Comparison of ENCODE assay signal across 8 mouse cellular contexts in the genomic region with DNA sequence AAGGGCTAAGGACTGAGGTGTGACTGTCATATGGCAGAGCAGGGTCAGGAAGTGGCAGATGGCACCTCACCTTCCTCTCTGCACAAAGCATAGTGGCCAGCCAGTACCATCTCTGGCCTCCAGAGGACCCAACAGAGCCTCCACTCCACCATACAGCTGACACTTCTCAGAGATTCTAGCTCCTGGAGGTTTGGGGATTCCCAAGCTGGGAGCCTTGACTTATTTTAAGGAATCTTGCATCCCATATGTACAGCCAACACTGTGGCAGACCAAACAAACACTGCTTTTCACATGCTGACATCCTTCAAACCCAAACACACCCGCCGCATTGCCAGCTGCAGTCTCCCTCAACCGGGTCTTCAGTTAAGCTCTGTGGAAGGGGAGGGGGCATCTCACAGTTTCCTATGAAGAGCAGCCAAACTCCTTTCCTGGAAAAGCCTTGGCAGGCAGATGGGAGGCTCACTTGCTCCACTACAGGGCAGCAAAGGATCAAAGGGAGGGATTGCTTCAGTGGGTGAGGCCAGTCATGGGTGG.
A peak's percentile ranks its signal among the peaks of the same experiment; 100 is the strongest.
DNase-seq lines count a peak whose midpoint lies in the region; ATAC-seq lines count a peak whose summit lies in the region.

No protein-coding gene starts in this region.

- H3K4me3 ChIP-seq in hindbrain, embryonic 13.5 days = no peak overlapping the region
- no peak overlapping the region for H3K4me3 ChIP-seq in hindbrain, embryonic 10.5 days

- H3K9ac ChIP-seq in hindbrain, embryonic 13.5 days = no peak overlapping the region

- peak; percentile 38; the same call in 1 of the 2 replicates for ATAC-seq in hindbrain, embryonic 13.5 days (ENCODE audit: low FRiP score)
- ATAC-seq in inflammation-experienced regulatory T-cells, adult 6 months = peak; percentile 60

- peaks cover 14% of the 10 kb centered on the region for H3K4me1 ChIP-seq in hindbrain, embryonic 13.5 days (replicated peaks)
- peaks cover 19% of the 10 kb centered on the region for H3K4me1 ChIP-seq in hindbrain, embryonic 10.5 days (replicated peaks)

- 0 out of 2 replicates have a peak, but pooled peaks cover 3% of the 10 kb centered on the region for H3K36me3 ChIP-seq in hindbrain, embryonic 13.5 days
- H3K36me3 ChIP-seq in hindbrain, embryonic 10.5 days = peaks cover 7% of the 10 kb centered on the region; the same call in 1 of the 2 replicates

- no peak overlapping the region for H3K4me2 ChIP-seq in hindbrain, embryonic 13.5 days

- no peaks in the 10 kb centered on the region for H3K27me3 ChIP-seq in hindbrain, embryonic 13.5 days
- no peaks in the 10 kb centered on the region for H3K27me3 ChIP-seq in hindbrain, embryonic 10.5 days (ENCODE audit: insufficient read depth, poor library complexity, severe bottlenecking)

- DNase-seq in hindbrain, embryonic 10.5 days (ENCODE audit: low spot score) = no peak
- peak; percentile 33 for DNase-seq in A20 (ENCODE audit: low read depth, low spot score)
- DNase-seq in brain, embryonic 18.5 days (ENCODE audit: low read depth, low spot score) = peak; percentile 64
- no peak for DNase-seq in retina, embryonic 14.5 days (ENCODE audit: low spot score)
- DNase-seq in embryo, embryonic 11 days = no peak
- DNase-seq in right cerebral cortex, postnatal 14 days = no peak

- 54% methylated on average over 3 of the region's 3 CpGs for WGBS in hindbrain, embryonic 13.5 days
- 75% methylated on average over 3 of the region's 3 CpGs for WGBS in hindbrain, embryonic 10.5 days

- no peak overlapping the region for H3K27ac ChIP-seq in hindbrain, embryonic 13.5 days
- H3K27ac ChIP-seq in hindbrain, embryonic 10.5 days = no peak overlapping the region

- no peaks in the 10 kb centered on the region for H3K9me3 ChIP-seq in hindbrain, embryonic 13.5 days
- no peaks in the 10 kb centered on the region for H3K9me3 ChIP-seq in hindbrain, embryonic 10.5 days

Comparison
In these comparisons a context has a peak if more than half of its experiments do, and no peak if none do; other contexts are left out.
1. DNase-seq: peak in A20 (single experiment) and brain, embryonic 18.5 days (single experiment); none in hindbrain, embryonic 10.5 days (single experiment), retina, embryonic 14.5 days (single experiment), embryo, embryonic 11 days (single experiment) and right cerebral cortex, postnatal 14 days (single experiment).